Mouse (Mus musculus) lung, adult 18-20 months (tissue): ENCODE results near the gene Lyl1.

ENCODE experiments used
- DNase-seq, 2 experiments: peaks; one replicate each; pipeline ENCODE4 v3.0.0; 2022; ENCODE audit warnings: mixed read lengths in 2 of 2

Gene Lyl1

DNA sequence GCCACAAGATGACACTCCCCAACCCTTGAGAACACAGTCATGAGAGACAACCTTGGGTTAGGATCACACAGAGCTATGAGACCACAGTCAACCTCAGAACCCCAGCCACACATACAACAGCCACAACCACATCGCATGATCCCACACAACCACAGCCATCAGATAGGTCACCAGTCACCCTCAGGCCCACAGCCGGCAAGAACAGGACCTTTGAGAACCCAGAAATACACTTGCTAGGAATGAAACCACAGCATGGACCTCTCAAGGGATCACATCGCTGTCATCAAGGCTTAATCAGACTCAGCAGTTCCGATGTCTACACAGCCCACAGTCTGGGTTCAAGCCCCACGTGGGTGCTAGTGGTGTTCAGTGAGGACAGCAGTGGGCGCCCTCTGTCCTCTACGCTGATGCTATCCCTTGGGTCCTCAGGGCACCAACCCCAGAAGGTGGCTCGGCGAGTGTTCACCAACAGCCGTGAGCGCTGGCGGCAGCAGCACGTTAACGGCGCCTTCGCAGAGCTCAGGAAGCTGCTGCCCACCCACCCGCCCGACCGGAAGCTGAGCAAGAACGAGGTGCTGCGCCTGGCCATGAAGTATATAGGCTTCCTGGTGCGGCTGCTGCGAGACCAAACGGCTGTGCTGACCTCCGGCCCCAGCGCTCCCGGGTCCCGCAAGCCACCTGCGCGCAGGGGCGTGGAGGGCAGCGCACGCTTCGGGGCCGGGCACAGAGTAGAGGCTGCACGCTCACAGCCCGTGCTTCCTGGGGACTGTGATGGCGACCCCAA, 2.4 kb downstream of the Lyl1 start:
- peak in 1 of 2 experiments; percentile 22 for DNase-seq

DNA sequence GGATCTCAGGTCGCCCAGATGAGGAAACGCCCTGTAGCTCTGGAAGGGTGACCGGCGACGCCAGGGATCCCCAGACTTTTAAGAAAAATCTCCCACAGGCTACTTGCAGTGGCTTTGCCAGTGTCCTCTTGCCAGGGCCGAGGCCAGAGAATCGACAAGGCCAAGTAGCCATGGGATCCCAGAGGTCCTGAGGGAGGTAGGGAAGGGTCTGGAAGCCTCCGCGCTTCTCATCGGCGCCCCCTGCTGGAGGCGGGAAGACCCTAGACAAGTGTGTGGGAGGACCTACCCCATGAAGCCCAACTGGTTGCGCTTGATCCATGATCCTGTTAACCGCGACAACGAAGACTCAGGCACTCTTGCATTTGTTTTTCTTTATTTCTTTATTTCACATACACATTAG, 3.1 kb downstream of the Lyl1 start:
- DNase-seq = peak; percentile 85 to 89

GRCm38 (mm10) chr8:84704867-84705831, 3.9 kb downstream of the Lyl1 start:
- peak; percentile 53 to 55 for DNase-seq

DNA sequence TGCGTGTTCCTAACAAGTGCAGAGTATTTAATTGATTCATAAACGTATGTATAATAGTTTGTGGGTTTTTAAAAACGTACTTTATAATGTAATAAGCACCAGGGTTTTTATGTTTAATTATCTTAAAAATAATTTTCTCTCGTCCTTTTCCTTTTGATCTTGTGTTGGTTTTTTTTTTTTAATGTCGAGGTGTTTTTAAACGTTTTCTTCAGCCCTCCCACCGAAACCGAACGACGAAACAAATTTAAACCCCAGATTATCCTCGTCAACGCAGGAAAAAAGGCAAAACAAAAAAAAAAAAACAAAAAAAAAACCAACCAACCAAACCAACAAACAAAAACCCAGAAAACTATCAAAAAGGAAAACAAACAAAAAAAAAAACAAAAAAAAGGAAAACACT, 4.7 kb downstream of the Lyl1 start:
- DNase-seq = no peak

GRCm38 (mm10) chr8:84706610-84707266, 5.5 kb downstream of the Lyl1 start:
- DNase-seq = peak; percentile 69 to 70

DNA sequence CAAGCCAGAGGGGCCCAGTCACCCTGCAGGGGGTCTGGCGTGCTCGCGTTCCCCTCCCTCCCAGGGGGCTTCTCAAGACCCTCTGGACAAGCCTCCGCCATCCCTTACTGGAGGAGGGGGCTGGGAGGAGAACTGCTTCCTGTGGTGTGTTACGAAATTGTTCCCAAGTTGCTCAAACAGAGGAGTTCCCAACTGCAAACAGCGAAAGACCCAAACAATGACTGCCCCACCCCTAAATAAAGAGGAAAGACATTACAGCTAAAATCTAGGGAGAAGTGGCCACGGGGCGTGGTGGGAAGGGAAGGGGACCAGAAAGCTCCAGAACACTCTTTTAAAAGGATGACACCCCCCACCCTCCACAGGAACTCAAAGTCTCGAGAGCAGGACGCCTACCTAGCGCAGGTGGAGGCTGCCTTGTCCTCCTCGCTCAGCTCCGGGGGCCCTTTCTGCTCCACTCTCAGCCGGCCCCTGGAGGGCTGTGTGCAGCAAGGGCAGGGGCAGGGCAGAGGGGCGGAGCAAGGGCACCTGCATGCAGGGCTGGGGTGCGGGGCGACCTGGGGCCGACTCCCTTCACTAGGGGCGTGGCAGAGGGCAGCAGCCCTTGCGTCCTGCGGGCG, 6.1 kb downstream of the Lyl1 start:
- peak; percentile 90 to 93 for DNase-seq

- DNase-seq = peak in 1 of 2 experiments; percentile 71
Measured at GRCm38 (mm10) chr8:84708071-84708541, 6.8 kb downstream of the Lyl1 start.

- DNase-seq = peak; percentile 85 to 90
Measured at GRCm38 (mm10) chr8:84708774-84709475, 7.7 kb downstream of the Lyl1 start.

DNA sequence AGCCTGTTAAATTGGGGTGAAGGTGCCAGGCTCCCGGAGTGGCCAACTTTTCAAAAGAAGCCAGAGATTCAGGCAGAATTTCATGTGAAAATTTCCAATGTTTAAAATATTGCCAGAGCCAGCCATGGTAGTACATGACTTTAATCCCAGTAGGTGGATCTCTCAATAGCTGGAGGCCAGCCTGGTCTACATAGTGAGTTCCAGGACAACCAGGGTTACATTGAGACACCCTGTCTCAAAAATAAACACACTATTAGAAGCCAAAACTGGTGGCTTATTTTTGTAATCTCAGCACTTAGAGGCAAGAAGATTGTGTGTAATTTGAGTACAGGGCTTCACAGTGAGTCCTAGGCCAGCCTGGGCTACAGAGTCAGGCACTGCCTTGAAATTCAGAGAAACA, 8.7 kb downstream of the Lyl1 start:
- no peak for DNase-seq

- peak in 1 of 2 experiments; percentile 69 for DNase-seq
Measured at GRCm38 (mm10) chr8:84711312-84711711, 10.1 kb downstream of the Lyl1 start.

DNA sequence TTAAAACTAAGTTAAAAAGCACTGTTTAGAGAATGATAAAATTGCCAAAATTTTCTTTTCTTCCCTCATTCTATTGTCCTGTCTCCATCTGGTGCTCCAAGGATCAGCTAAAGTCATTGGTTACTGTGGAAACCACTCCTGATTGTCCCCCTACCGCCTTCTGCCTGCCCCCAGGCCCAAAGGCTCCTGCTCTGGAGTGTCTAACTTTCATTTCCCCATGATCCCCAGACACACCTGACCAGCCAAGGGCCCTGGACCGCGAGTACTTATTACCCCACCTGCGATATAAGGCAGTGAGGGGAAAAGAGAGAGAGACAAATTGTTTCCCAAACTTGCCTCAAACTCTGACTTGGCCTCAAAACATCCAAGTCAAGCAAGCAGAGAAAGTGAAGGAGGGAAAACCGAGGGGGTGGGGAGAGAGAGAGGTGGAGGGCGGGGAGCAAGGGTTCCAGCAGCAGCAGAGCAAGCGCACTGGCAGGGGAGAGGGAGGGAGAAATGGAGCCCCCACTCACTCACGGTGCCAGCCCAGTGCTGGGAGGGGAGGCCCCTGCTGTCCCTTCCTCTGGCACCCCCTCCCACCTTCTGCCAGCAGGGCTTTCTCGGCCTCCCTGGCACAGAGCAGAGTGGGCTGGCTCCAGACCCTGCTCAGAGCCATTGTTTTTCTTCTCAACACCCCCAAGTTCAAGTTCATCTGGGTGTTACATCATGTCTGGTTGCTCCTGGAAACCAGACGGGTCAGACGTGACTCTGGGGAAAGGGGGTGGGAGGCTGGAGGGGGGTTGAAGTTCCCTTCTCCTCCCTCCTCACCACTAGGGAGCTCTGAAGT, 10.9 kb downstream of the Lyl1 start:
- DNase-seq = peak; percentile 57 to 74

DNA sequence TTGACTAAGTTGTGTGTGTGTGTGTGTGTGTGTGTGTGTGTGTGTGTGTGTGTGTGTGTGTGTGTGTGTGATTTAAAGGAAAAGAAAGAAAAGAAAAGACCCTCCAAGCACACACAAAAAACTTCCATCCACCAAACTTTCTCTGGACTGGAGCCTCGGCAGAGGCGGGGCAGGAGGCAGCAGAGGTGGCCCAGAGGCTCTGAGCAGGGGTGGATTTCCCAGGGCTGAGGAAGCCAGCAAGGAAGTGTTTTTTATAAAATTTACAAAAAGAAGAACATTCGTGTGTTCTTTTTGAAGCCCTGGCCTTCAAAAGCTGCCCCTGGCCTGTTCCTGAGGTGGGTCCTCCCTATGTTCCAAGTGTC, 11.5 kb downstream of the Lyl1 start:
- no peak for DNase-seq

- DNase-seq = no peak
Measured at GRCm38 (mm10) chr8:84713381-84713780, 12.1 kb downstream of the Lyl1 start.

GRCm38 (mm10) chr8:84714161-84714560, 12.9 kb downstream of the Lyl1 start:
- no peak for DNase-seq

DNA sequence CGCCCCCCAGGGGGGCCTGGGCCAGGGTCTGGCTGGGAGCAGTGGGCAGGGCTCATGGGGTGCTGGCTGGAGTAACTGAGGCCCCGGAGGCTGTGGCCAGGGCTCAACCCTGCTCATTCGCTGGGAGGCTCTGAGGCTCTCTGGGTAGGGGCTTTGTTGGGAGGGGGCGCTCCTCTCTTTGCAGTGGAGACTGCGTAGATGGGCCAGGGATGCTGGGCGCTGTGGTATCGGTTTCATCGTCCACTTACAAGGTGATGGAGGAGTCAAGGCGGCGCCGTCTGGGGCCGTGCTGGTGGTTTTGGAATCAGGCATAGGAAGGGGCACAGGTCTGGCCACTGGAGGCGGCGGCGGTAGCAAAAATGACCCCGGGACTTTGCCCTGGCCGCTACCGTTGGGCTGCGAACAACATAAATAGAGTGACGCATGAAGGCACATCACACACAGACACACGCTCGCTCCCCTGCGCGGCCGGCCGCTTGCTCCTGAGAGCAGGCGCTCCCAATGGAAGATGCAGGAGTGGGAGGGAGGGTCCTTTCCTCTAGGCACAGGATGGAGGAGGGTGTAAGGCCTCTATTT, 14.7 kb downstream of the Lyl1 start:
- no peak for DNase-seq

- DNase-seq = no peak
Measured at GRCm38 (mm10) chr8:84716790-84717189, 15.5 kb downstream of the Lyl1 start.

GRCm38 (mm10) chr8:84718476-84718875, 17.2 kb downstream of the Lyl1 start:
- no peak for DNase-seq

DNA sequence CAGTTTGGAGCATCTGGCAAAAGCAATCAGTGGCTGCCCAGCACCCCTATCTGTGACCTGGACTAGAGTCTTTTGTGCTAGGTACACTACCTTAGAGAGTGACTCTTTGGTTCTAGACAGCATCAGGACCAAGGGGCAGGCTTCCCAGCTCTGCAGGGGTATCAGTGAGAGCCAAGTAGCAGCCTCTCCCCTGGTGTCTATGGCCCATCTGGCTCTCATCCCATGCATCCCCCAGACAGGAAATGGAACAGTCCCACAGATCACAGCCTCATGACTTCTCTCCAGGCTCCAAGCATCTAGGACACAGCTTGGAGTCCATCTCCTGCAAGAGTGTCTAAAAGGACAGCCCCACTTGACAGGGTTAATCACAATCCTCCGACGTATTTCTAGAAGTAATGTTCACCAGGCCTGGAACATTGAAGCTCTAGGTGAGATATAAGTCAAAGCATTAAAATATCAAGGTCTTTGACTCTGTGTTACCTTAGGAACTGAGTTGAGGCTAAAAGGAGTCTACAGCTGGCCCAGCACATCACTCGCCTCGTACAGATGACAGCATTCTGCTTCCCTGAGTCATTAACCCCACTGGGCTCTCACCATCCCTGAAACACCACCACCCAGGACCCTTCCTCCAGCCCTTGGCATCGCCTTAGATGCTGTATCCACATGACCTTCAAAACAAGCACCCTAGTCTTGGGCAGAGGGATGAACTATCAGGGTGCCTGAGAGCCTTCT, 17.9 kb downstream of the Lyl1 start:
- no peak for DNase-seq

GRCm38 (mm10) chr8:84722530-84722849, 21.2 kb downstream of the Lyl1 start:
- no peak for DNase-seq
